Mouse (Mus musculus) MEL (cell line): ENCODE data around the gene Npl.

ENCODE experiments used
- BHLHE40 ChIP-seq: IDR thresholded peaks from 2 replicates; pipeline ENCODE4 v1.6.1; 2012; ENCODE audit warnings: low read depth, mild to moderate bottlenecking, inconsistent platforms, low read length, improper control_type of control experiment, borderline replicate concordance
- CHD2 ChIP-seq: IDR thresholded peaks from 2 replicates; pipeline ENCODE4 v1.6.1; 2011; ENCODE audit warnings: low read length, improper control_type of control experiment
- CTCF ChIP-seq, 3 experiments: IDR thresholded peaks in 2 of 3; conservative IDR thresholded peaks in 1 of 3; 2 replicates each; pipeline ENCODE4 v1.5.1; 2011 to 2012; ENCODE audit warnings: low read length in 3 of 3, low read depth in 2 of 3, mild to moderate bottlenecking in 2 of 3, improper control_type of control experiment in 1 of 3, inconsistent platforms in 1 of 3, mixed read lengths in 1 of 3, moderate library complexity in 1 of 3; ENCODE audit not compliant: control insufficient read depth in 1 of 3, insufficient read depth in 1 of 3, poor library complexity in 1 of 3, severe bottlenecking in 1 of 3
- EP300 ChIP-seq, 2 experiments: IDR thresholded peaks; 2 replicates each; pipeline ENCODE4 v1.6.1; 2011; ENCODE audit warnings: improper control_type of control experiment in 2 of 2, low read length in 2 of 2, low read depth in 1 of 2, mild to moderate bottlenecking in 1 of 2
- ETS1 ChIP-seq: IDR thresholded peaks from 2 replicates; pipeline ENCODE4 v1.6.1; 2012; ENCODE audit warnings: low read depth, mild to moderate bottlenecking, inconsistent platforms, low read length, improper control_type of control experiment, moderate library complexity

DNA sequence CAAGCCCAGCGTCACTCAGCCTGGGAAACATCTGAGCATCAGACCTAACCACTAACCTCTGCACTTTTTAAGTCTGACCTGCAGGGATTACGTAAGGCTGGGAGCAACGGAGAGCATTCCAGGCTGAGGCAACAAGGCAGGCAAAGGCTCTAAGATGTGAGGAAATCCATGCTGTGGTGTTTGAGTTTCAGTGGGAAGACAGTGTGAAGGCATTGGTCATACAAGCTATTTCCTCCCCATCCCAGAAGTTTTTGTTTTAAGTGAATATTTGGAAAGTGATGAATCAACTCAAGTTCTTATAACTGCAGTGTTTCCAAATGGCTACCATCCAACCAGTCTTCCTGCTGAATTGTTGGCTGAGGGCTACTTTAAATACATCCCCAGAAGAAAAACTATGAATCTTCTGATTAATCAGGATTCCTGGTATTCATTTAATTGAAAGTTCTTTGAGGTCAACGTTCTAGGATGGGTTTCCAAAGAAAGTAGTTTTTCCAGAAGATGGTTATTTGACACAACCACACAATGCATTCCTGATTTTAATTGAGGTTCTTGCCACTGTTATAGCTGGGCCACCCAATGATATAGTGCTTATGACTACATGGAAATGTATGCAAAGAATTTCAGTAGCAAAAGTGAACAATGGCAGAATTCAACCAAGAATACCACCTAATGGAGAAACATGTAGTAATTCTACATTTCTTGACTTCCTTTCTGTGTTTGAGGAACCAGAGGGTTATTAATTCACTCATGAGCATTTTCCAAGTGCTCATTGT lies 22.6 kb upstream of the Npl start:
- no peak for TF ChIP-seq CTCF (IDR thresholded peaks at IDR 0.05 in 2 of 3, conservative IDR thresholded peaks at IDR 0.05 in 1 of 3; ENCODE audit: control insufficient read depth in 1 of 3, insufficient read depth in 1 of 3, low read depth in 2 of 3, low read length in 3 of 3, poor library complexity in 1 of 3, severe bottlenecking in 1 of 3)
- TF ChIP-seq CHD2: no peak
- TF ChIP-seq BHLHE40: no peak
- TF ChIP-seq EP300 (IDR thresholded peaks at IDR 0.05; ENCODE audit: low read depth in 1 of 2, low read length in 2 of 2): no peak
- no peak for TF ChIP-seq ETS1
